Mouse (Mus musculus) heart, postnatal 25 days (tissue): ENCODE data around the gene Apoo. TPM values are rescaled to one million over a fixed set of nuclear protein-coding genes. Genes with fewer than 3 reads are reported as not detected.

ENCODE experiments used
- microRNA-seq: library from miRNA; unstranded; fragments of <30 nt; microRNA quantifications from one replicate; pipeline ENCODE4 v1.2.0, GENCODE M21; 2022
- total RNA-seq, 2 experiments: library from RNA; stranded (reverse); gene quantifications; 2 replicates each; pipeline ENCODE4 v1.2.3; 2021

Gene Apoo
- total RNA-seq, 2 experiments from 2014 or later = 207 to 242 TPM

Small RNA genes within 50 kb of the gene (microRNA-seq; reads per million reads assigned to microRNA genes)
- not detected for gene Gm44477

Other genes with a start within 250 kb of the Apoo start
- gene Zfx, start 243.4 kb upstream of the Apoo start, total RNA-seq = 10 to 100 TPM; 21.5 to 25.9 TPM
- gene Eif2s3x, start 154.3 kb upstream of the Apoo start, total RNA-seq = 100 to 1,000 TPM in 1 of 2 experiments, 10 to 100 TPM in 1; 90.8 to 166 TPM
- 1 to 10 TPM; 6.5 to 8.0 TPM for gene Klhl15, start 132.5 kb upstream of the Apoo start, total RNA-seq
- gene Fam90a1b, start 340 bp upstream of the Apoo start, total RNA-seq = not detected
- 100 to 1,000 TPM in 1 of 2 experiments, 10 to 100 TPM in 1; 96.9 to 102 TPM for gene Maged1, start 175.0 kb downstream of the Apoo start, total RNA-seq